Mouse (Mus musculus): Measurements from ENCODE around the gene Gja6.

- no peak for TF ChIP-seq CTCF (IDR thresholded peaks at IDR 0.05; ENCODE audit: extremely low read depth, insufficient read depth, insufficient read length, insufficient replicate concordance)
- TF ChIP-seq POLR2A (IDR thresholded peaks at IDR 0.05; ENCODE audit: low read depth, low read length): no peak
Measured at GRCm38 (mm10) chrX:160892077-160892476, 14.8 kb downstream of the Gja6 start.
